Mouse (Mus musculus) midbrain, embryonic 12.5 days (tissue): ENCODE measurements around the gene Ddr1. TPM values are rescaled to one million over a fixed set of nuclear protein-coding genes. Genes with fewer than 3 reads are reported as not detected.

ENCODE experiments used
- ATAC-seq: fragments of 200-750 bp; cut with Nextera tagmentation; 2 replicates; pipeline ENCODE4 v1.8.0; 2017; ENCODE audit warnings: low read depth, moderate TSS enrichment, moderate library complexity; ENCODE audit not compliant: low FRiP score
- H3K27ac ChIP-seq: fragments of 300-500 bp; sonication (generic); replicated peaks from 2 replicates; pipeline ENCODE4 v1.5.1; 2016; ENCODE audit warnings: mild to moderate bottlenecking
- H3K27me3 ChIP-seq: fragments of 300-500 bp; sonication (generic); 2 replicates; pipeline ENCODE4 v1.6.1; 2016; ENCODE audit warnings: mild to moderate bottlenecking
- H3K36me3 ChIP-seq: fragments of 300-500 bp; sonication (generic); 2 replicates; pipeline ENCODE4 v1.6.1; 2016
- H3K4me1 ChIP-seq: fragments of 300-500 bp; sonication (generic); 2 replicates; pipeline ENCODE4 v1.6.1; 2016
- H3K4me2 ChIP-seq: fragments of 300-500 bp; sonication (generic); replicated peaks from 2 replicates; pipeline ENCODE4 v1.6.1; 2016; ENCODE audit warnings: mild to moderate bottlenecking, moderate library complexity
- H3K4me3 ChIP-seq: fragments of 300-500 bp; sonication (generic); 2 replicates; pipeline ENCODE4 v1.5.1; 2016; ENCODE audit warnings: mild to moderate bottlenecking
- H3K9ac ChIP-seq: fragments of 300-500 bp; sonication (generic); replicated peaks from 2 replicates; pipeline ENCODE4 v1.6.1; 2016; ENCODE audit warnings: mild to moderate bottlenecking, moderate library complexity
- H3K9me3 ChIP-seq: fragments of 300-500 bp; sonication (generic); 2 replicates; pipeline ENCODE4 v1.6.1; 2016; ENCODE audit warnings: mild to moderate bottlenecking
- WGBS: fragments of 180-500 bp; shearing (Covaris S2); methylation state at CpG from one replicate; pipeline ENCODE4 v1.1.7; 2016; 5-methylcytosine and 5-hydroxymethylcytosine counted together
- polyA plus RNA-seq: library from polyadenylated mRNA; unstranded; fragments of >200 nt; fragmentation: Nextera tagmentation; extraction: Ambion mirVana; gene quantifications from 2 replicates; pipeline ENCODE4 v1.2.1, GENCODE M21; 2016

The Ddr1 gene
- polyA plus RNA-seq, 1 experiment from 2014 or later: 201 TPM

- no peak overlapping the region for H3K4me3 ChIP-seq
- no peak overlapping the region for H3K27ac ChIP-seq
- ATAC-seq: no peak
- H3K4me2 ChIP-seq: no peak overlapping the region
- H3K9ac ChIP-seq: no peak overlapping the region
- H3K9me3 ChIP-seq: no peaks in the 10 kb centered on the region
- H3K27me3 ChIP-seq: 0 out of 2 replicates have a peak, but pooled peaks cover 3% of the 10 kb centered on the region
- peaks cover 100% of the 10 kb centered on the region for H3K36me3 ChIP-seq
- 90% methylated on average over 25 of the region's 25 CpGs for WGBS
- H3K4me1 ChIP-seq: peaks cover 17% of the 10 kb centered on the region
These were observed 15.9 kb downstream of the Ddr1 start for GRCm38 (mm10) chr17:35688347-35689175.

GRCm38 (mm10) chr17:35685061-35685460 lies 19.4 kb downstream of the Ddr1 start:
- H3K4me3 ChIP-seq: no peak overlapping the region
- H3K9ac ChIP-seq: 0 out of 2 replicates have a peak overlapping the region, but pooled peaks have one; percentile 15
- H3K4me2 ChIP-seq: no peak overlapping the region
- H3K36me3 ChIP-seq: peaks cover 99% of the 10 kb centered on the region
- no peak for ATAC-seq
- H3K27ac ChIP-seq: peak overlapping the region; percentile 72
- no peaks in the 10 kb centered on the region for H3K9me3 ChIP-seq
- WGBS: 47% methylated on average over 9 of the region's 9 CpGs
- H3K27me3 ChIP-seq: no peaks in the 10 kb centered on the region
- H3K4me1 ChIP-seq: peaks cover 17% of the 10 kb centered on the region

- ATAC-seq: no peak
- Histone ChIP-seq H3K4me1 (peaks cover 17% of the 10 kb centered on the region), H3K27ac (peak overlapping the region; percentile 30; the same call in 1 of the 2 replicates), H3K9ac (no peak overlapping the region), H3K4me2 (no peak overlapping the region), H3K9me3 (no peaks in the 10 kb centered on the region), H3K27me3 (no peaks in the 10 kb centered on the region), H3K36me3 (peaks cover 69% of the 10 kb centered on the region), H3K4me3 (no peak overlapping the region)
- 86% methylated on average over 13 of the region's 13 CpGs for WGBS
These were observed 22.4 kb downstream of the Ddr1 start for GRCm38 (mm10) chr17:35681986-35682385.

- 33% methylated on average over 6 of the region's 6 CpGs for WGBS
- no peak overlapping the region for H3K4me2 ChIP-seq
- H3K27me3 ChIP-seq: no peaks in the 10 kb centered on the region
- H3K4me3 ChIP-seq: no peak overlapping the region
- peaks cover 6% of the 10 kb centered on the region; the same call in 1 of the 2 replicates for H3K4me1 ChIP-seq
- no peaks in the 10 kb centered on the region for H3K9me3 ChIP-seq
- H3K36me3 ChIP-seq: peaks cover 55% of the 10 kb centered on the region
- 0 out of 2 replicates have a peak overlapping the region, but pooled peaks have one; percentile 4 for H3K27ac ChIP-seq
- 0 out of 2 replicates have a peak, but pooled peaks have one; percentile 17 for ATAC-seq
- H3K9ac ChIP-seq: no peak overlapping the region
These were observed 23.8 kb downstream of the Ddr1 start for GRCm38 (mm10) chr17:35680591-35680990.

- H3K27ac ChIP-seq: 0 out of 2 replicates have a peak within 1 kb of the TSS, but pooled peaks have one; percentile 30
These were observed 30.9 kb downstream of the Ddr1 start, which contains the start of gene Gtf2h4 for GRCm38 (mm10) chr17:35673416-35674035. Gene Gtf2h4 (minus strand): TSS chr17:35673739.

GRCm38 (mm10) chr17:35672527-35672926 lies 31.9 kb downstream of the Ddr1 start:
- Histone ChIP-seq H3K27me3 (no peaks in the 10 kb centered on the region), H3K4me1 (peaks cover 17% of the 10 kb centered on the region), H3K9me3 (no peaks in the 10 kb centered on the region), H3K4me3 (peak overlapping the region; percentile 71; the same call in 1 of the 2 replicates), H3K27ac (no peak overlapping the region), H3K9ac (no peak overlapping the region), H3K36me3 (peaks cover 4% of the 10 kb centered on the region; the same call in 1 of the 2 replicates), H3K4me2 (peak overlapping the region; percentile 89)
- 91% methylated on average over 6 of the region's 6 CpGs for WGBS
- ATAC-seq: no peak

More at GRCm38 (mm10) chr17:35673416-35674035, 30.9 kb downstream of the Ddr1 start, which contains the start of gene Gtf2h4:
- Histone ChIP-seq H3K36me3 (peaks cover 4% of the 10 kb centered on the region; the same call in 1 of the 2 replicates), H3K9me3 (no peaks in the 10 kb centered on the region), H3K9ac (peak within 1 kb of the TSS; percentile 84), H3K27me3 (no peaks in the 10 kb centered on the region), H3K4me1 (peaks cover 9% of the 10 kb centered on the region; the same call in 1 of the 2 replicates), H3K4me2 (peak within 1 kb of the TSS; percentile 89), H3K4me3 (peak within 1 kb of the TSS; percentile 71)
- 2% methylated on average over 23 of the region's 23 CpGs for WGBS
- peak; percentile 95 for ATAC-seq

- Histone ChIP-seq H3K9ac (no peak overlapping the region), H3K4me1 (peaks cover 20% of the 10 kb centered on the region), H3K27me3 (no peaks in the 10 kb centered on the region), H3K4me3 (no peak overlapping the region), H3K36me3 (peaks cover 4% of the 10 kb centered on the region; the same call in 1 of the 2 replicates), H3K9me3 (no peaks in the 10 kb centered on the region), H3K4me2 (no peak overlapping the region), H3K27ac (no peak overlapping the region)
- no peak for ATAC-seq
- WGBS: 90% methylated on average over 6 of the region's 6 CpGs
These were observed 32.6 kb downstream of the Ddr1 start for GRCm38 (mm10) chr17:35671846-35672245.

- Histone ChIP-seq H3K9ac (no peak overlapping the region), H3K27me3 (no peaks in the 10 kb centered on the region), H3K9me3 (no peaks in the 10 kb centered on the region), H3K36me3 (peaks cover 4% of the 10 kb centered on the region; the same call in 1 of the 2 replicates), H3K4me1 (peaks cover 30% of the 10 kb centered on the region), H3K4me2 (no peak overlapping the region), H3K4me3 (no peak overlapping the region), H3K27ac (no peak overlapping the region)
- no peak for ATAC-seq
- WGBS: 96% methylated on average over 9 of the region's 9 CpGs
These were observed 34.7 kb downstream of the Ddr1 start for GRCm38 (mm10) chr17:35669731-35670130.

GRCm38 (mm10) chr17:35667334-35668065 lies 36.9 kb downstream of the Ddr1 start, which contains the start of gene Vars2:
Gene Vars2 (minus strand): TSS chr17:35667592.
- Histone ChIP-seq H3K36me3 (peaks cover 20% of the 10 kb centered on the region), H3K4me2 (peak within 1 kb of the TSS; percentile 88)

GRCm38 (mm10) chr17:35666851-35667256 lies 37.6 kb downstream of the Ddr1 start:
- Histone ChIP-seq H3K4me1 (peaks cover 21% of the 10 kb centered on the region), H3K36me3 (peaks cover 23% of the 10 kb centered on the region), H3K27me3 (no peaks in the 10 kb centered on the region), H3K27ac (peak overlapping the region; percentile 77), H3K4me3 (peak overlapping the region; percentile 63), H3K9ac (peak overlapping the region; percentile 82), H3K4me2 (peak overlapping the region; percentile 88), H3K9me3 (no peaks in the 10 kb centered on the region)
- ATAC-seq: peak; percentile 65; the same call in 1 of the 2 replicates
- 5% methylated on average over 13 of the region's 13 CpGs for WGBS

More at GRCm38 (mm10) chr17:35667334-35668065, 36.9 kb downstream of the Ddr1 start, which contains the start of gene Vars2:
- Histone ChIP-seq H3K9ac (peak within 1 kb of the TSS; percentile 82), H3K4me3 (peak within 1 kb of the TSS; percentile 63), H3K27ac (peak within 1 kb of the TSS; percentile 77), H3K9me3 (no peaks in the 10 kb centered on the region), H3K4me1 (peaks cover 23% of the 10 kb centered on the region), H3K27me3 (no peaks in the 10 kb centered on the region)
- peak; percentile 86 for ATAC-seq
- under 1% methylated on average over 61 of the region's 61 CpGs for WGBS

GRCm38 (mm10) chr17:35665957-35666515 lies 38.4 kb downstream of the Ddr1 start:
- no peak overlapping the region for H3K4me2 ChIP-seq
- no peak overlapping the region for H3K4me3 ChIP-seq
- H3K27ac ChIP-seq: no peak overlapping the region
- H3K36me3 ChIP-seq: peaks cover 30% of the 10 kb centered on the region
- 83% methylated on average over 17 of the region's 17 CpGs for WGBS
- ATAC-seq: no peak
- no peaks in the 10 kb centered on the region for H3K27me3 ChIP-seq
- no peak overlapping the region for H3K9ac ChIP-seq
- H3K9me3 ChIP-seq: no peaks in the 10 kb centered on the region
- peaks cover 21% of the 10 kb centered on the region for H3K4me1 ChIP-seq
